Mouse (Mus musculus) liver, adult 2 months (tissue): ENCODE results near the gene Ncoa6. TPM values are rescaled to one million over a fixed set of nuclear protein-coding genes. Genes with fewer than 3 reads are reported as not detected.

Experiments
- DNase-seq: peaks from one replicate; pipeline ENCODE4 v3.0.0-alpha.2; 2011; ENCODE audit warnings: low read depth, low spot score; ENCODE audit errors: extremely low read depth
- H3K27ac ChIP-seq: fragments of 200-500 bp; replicated peaks from 2 replicates; pipeline ENCODE4 v1.5.1; 2012; ENCODE audit warnings: low read depth, mild to moderate bottlenecking, control low read depth, inconsistent platforms, low read length; ENCODE audit not compliant: insufficient read depth
- H3K27me3 ChIP-seq: fragments of 200-500 bp; 2 replicates; pipeline ENCODE4 v1.6.1; 2012; ENCODE audit warnings: mild to moderate bottlenecking, moderate library complexity, low read length, inconsistent platforms; ENCODE audit not compliant: control insufficient read depth, insufficient read depth
- H3K36me3 ChIP-seq: fragments of 200-500 bp; 2 replicates; pipeline ENCODE4 v1.6.1; 2012; ENCODE audit warnings: low read length, inconsistent platforms; ENCODE audit not compliant: control insufficient read depth, insufficient read depth
- H3K4me1 ChIP-seq: fragments of 200-500 bp; 2 replicates; pipeline ENCODE4 v1.6.1; 2011; ENCODE audit warnings: low read length; ENCODE audit not compliant: control insufficient read depth, insufficient read depth
- H3K4me3 ChIP-seq: fragments of 200-500 bp; 2 replicates; pipeline ENCODE4 v1.5.1; 2011; ENCODE audit warnings: low read depth, mild to moderate bottlenecking, control low read depth, low read length, moderate library complexity; ENCODE audit not compliant: insufficient read depth
- H3K79me2 ChIP-seq: fragments of 200-500 bp; 2 replicates; pipeline ENCODE4 v1.6.1; 2012; ENCODE audit warnings: inconsistent platforms, mild to moderate bottlenecking, low read length, moderate library complexity; ENCODE audit not compliant: control insufficient read depth, insufficient read depth
- H3K9ac ChIP-seq: fragments of 200-500 bp; 2 replicates; pipeline ENCODE4 v1.6.1; 2012; ENCODE audit warnings: low read depth, mild to moderate bottlenecking, control low read depth, inconsistent platforms, low read length
- CTCF ChIP-seq: fragments of 200-500 bp; IDR thresholded peaks from 2 replicates; pipeline ENCODE4 v1.5.1; 2011; ENCODE audit warnings: low read depth, low read length, control low read depth
- POLR2A ChIP-seq: fragments of 200-500 bp; IDR thresholded peaks from 2 replicates; pipeline ENCODE4 v1.6.1; 2011; ENCODE audit warnings: low read length, control low read depth; ENCODE audit not compliant: insufficient read depth; ENCODE audit errors: extremely low read depth
- WGBS: fragments of 180-500 bp; shearing (Covaris S2); methylation state at CpG from one replicate; pipeline ENCODE4 v1.1.7; 2018; 5-methylcytosine and 5-hydroxymethylcytosine counted together
- polyA plus RNA-seq: library from polyadenylated mRNA; depleted of rRNA; stranded (reverse); fragments of >200 nt; gene quantifications from 2 replicates; pipeline ENCODE4 v1.2.3, GENCODE M21; 2012; rRNA removed
- total RNA-seq: library from RNA; depleted of rRNA; stranded (reverse); fragments of >200 nt; gene quantifications from 2 replicates; pipeline ENCODE4 v1.2.3, GENCODE M21; 2014; rRNA removed

The Ncoa6 gene
- total and polyA plus RNA-seq, 2 experiments, result 6.4 to 18.3 TPM

- DNase-seq, result peak; percentile 92
- TF ChIP-seq POLR2A (peak; percentile 73; the same call in 1 of the 2 replicates), CTCF (no peak)
- Histone ChIP-seq H3K79me2 (no peaks in the 10 kb centered on the region), H3K27ac (peak overlapping the region; percentile 77), H3K9ac (peak overlapping the region; percentile 59), H3K36me3 (no peaks in the 10 kb centered on the region), H3K4me3 (peak overlapping the region; percentile 39), H3K4me1 (peaks cover 7% of the 10 kb centered on the region; the same call in 1 of the 2 replicates), H3K27me3 (no peaks in the 10 kb centered on the region)
- 11% methylated on average over 14 of the region's 14 CpGs for WGBS
Measured at GRCm38 (mm10) chr2:155357686-155358399, 115.9 kb downstream of the Ncoa6 start.

- Histone ChIP-seq H3K4me3 (peak within 1 kb of the TSS; percentile 64), H3K27me3 (no peaks in the 10 kb centered on the region), H3K27ac (peak within 1 kb of the TSS; percentile 77), H3K9ac (peak within 1 kb of the TSS; percentile 61), H3K36me3 (no peaks in the 10 kb centered on the region), H3K79me2 (no peaks in the 10 kb centered on the region), H3K4me1 (peaks cover 7% of the 10 kb centered on the region; the same call in 1 of the 2 replicates)
- no peak for TF ChIP-seq CTCF
- TF ChIP-seq POLR2A, result peak; percentile 46; the same call in 1 of the 2 replicates
- DNase-seq, result peak; percentile 99
- under 1% methylated on average over 38 of the region's 38 CpGs for WGBS
Measured at GRCm38 (mm10) chr2:155356971-155357591, 116.6 kb downstream of the Ncoa6 start, which contains the start of gene Pigu. Gene Pigu, minus strand, starts transcription at chr2:155357430.

GRCm38 (mm10) chr2:155354402-155354801 is 119.3 kb downstream of the Ncoa6 start:
- Histone ChIP-seq H3K27ac (no peak overlapping the region), H3K9ac (no peak overlapping the region), H3K4me1 (peaks cover 7% of the 10 kb centered on the region; the same call in 1 of the 2 replicates), H3K36me3 (no peaks in the 10 kb centered on the region), H3K4me3 (no peak overlapping the region), H3K27me3 (no peaks in the 10 kb centered on the region), H3K79me2 (0 out of 2 replicates have a peak, but pooled peaks cover 3% of the 10 kb centered on the region)
- 86% methylated on average over 3 of the region's 3 CpGs for WGBS
- TF ChIP-seq POLR2A (no peak), CTCF (no peak)
- no peak for DNase-seq

GRCm38 (mm10) chr2:155346670-155347069 is 127.0 kb downstream of the Ncoa6 start:
- H3K9ac ChIP-seq, result no peak overlapping the region
- H3K36me3 ChIP-seq, result peaks cover 3% of the 10 kb centered on the region
- no peaks in the 10 kb centered on the region for H3K4me1 ChIP-seq
- no peaks in the 10 kb centered on the region for H3K27me3 ChIP-seq
- no peak for DNase-seq
- no peak overlapping the region for H3K27ac ChIP-seq
- no peak for TF ChIP-seq CTCF
- TF ChIP-seq POLR2A, result no peak
- 0 out of 2 replicates have a peak, but pooled peaks cover 3% of the 10 kb centered on the region for H3K79me2 ChIP-seq
- no peak overlapping the region for H3K4me3 ChIP-seq
- 34% methylated on average over 1 of the region's 1 CpGs for WGBS

Other genes starting within 250 kb of the Ncoa6 start
- 104 and 124 TPM in 2 replicates for gene Dynlrb1, start 237.4 kb downstream of the Ncoa6 start, total RNA-seq
- gene Dynlrb1, start 237.4 kb downstream of the Ncoa6 start, polyA plus RNA-seq, result 141 and 163 TPM in 2 replicates
- 26.8 and 31.8 TPM in 2 replicates for gene Map1lc3a, start 197.6 kb downstream of the Ncoa6 start, total RNA-seq
- 87.2 and 125 TPM in 2 replicates for gene Map1lc3a, start 197.6 kb downstream of the Ncoa6 start, polyA plus RNA-seq
- 9.3 and 11.9 TPM in 2 replicates for gene Pigu, start 116.5 kb downstream of the Ncoa6 start, total RNA-seq
- gene Pigu, start 116.5 kb downstream of the Ncoa6 start, polyA plus RNA-seq, result 19.5 and 24.0 TPM in 2 replicates
- gene Trp53inp2, start 92.8 kb downstream of the Ncoa6 start, total RNA-seq, result 54.2 and 60.6 TPM in 2 replicates
- gene Trp53inp2, start 92.8 kb downstream of the Ncoa6 start, polyA plus RNA-seq, result 98.7 and 142 TPM in 2 replicates
- gene Acss2, start 44.1 kb upstream of the Ncoa6 start, total RNA-seq, result 204 and 297 TPM in 2 replicates
- 155 and 248 TPM in 2 replicates for gene Acss2, start 44.1 kb upstream of the Ncoa6 start, polyA plus RNA-seq
- 0.18 and 0.47 TPM in 2 replicates for gene Ggt7, start 44.3 kb upstream of the Ncoa6 start, total RNA-seq
- 0.63 and 1.7 TPM in 2 replicates for gene Ggt7, start 44.3 kb upstream of the Ncoa6 start, polyA plus RNA-seq
- 69.4 and 112 TPM in 2 replicates for gene Gss, start 118.9 kb upstream of the Ncoa6 start, total RNA-seq
- gene Gss, start 118.9 kb upstream of the Ncoa6 start, polyA plus RNA-seq, result 113 and 134 TPM in 2 replicates
- not detected in 2 replicates for gene Myh7b, start 137.3 kb upstream of the Ncoa6 start, total RNA-seq
- not detected in 2 replicates for gene Myh7b, start 137.3 kb upstream of the Ncoa6 start, polyA plus RNA-seq
- gene Trpc4ap, start 218.5 kb upstream of the Ncoa6 start, total RNA-seq, result 53.4 and 65.6 TPM in 2 replicates
- 101 and 114 TPM in 2 replicates for gene Trpc4ap, start 218.5 kb upstream of the Ncoa6 start, polyA plus RNA-seq